Mouse (Mus musculus) cerebellum, postnatal 14 days (tissue): Measurements from ENCODE around the gene Snx7.

ENCODE experiments used
- DNase-seq, 2 experiments: peaks; one replicate each; pipeline ENCODE4 v3.0.0; 2021; ENCODE audit warnings: mixed read lengths in 2 of 2

Gene Snx7

GRCm38 (mm10) chr3:117868637-117869323, at the start of gene Snx7:
Snx7 (minus strand) TSS chr3:117868936.
- DNase-seq: peak; percentile 70 to 80

GRCm38 (mm10) chr3:117915420-117915819, 46.7 kb upstream of the Snx7 start:
- no peak for DNase-seq

GRCm38 (mm10) chr3:117893736-117894135, 25.0 kb upstream of the Snx7 start:
- no peak for DNase-seq

- DNase-seq: no peak
Observed at GRCm38 (mm10) chr3:117875450-117875849, 6.7 kb upstream of the Snx7 start.

GRCm38 (mm10) chr3:117873209-117873863, 4.6 kb upstream of the Snx7 start:
- no peak for DNase-seq

- peak in 1 of 2 experiments; percentile 7 for DNase-seq
Observed at GRCm38 (mm10) chr3:117869324-117869715, 584 bp upstream of the Snx7 start.

- peak in 1 of 2 experiments; percentile 4 for DNase-seq
Observed at GRCm38 (mm10) chr3:117868091-117868490, 645 bp downstream of the Snx7 start.

GRCm38 (mm10) chr3:117866696-117867407, 1.9 kb downstream of the Snx7 start:
- no peak for DNase-seq

GRCm38 (mm10) chr3:117865621-117866020, 3.1 kb downstream of the Snx7 start:
- no peak for DNase-seq

GRCm38 (mm10) chr3:117862951-117863350, 5.8 kb downstream of the Snx7 start:
- no peak for DNase-seq

GRCm38 (mm10) chr3:117861977-117862434, 6.7 kb downstream of the Snx7 start:
- no peak for DNase-seq

- DNase-seq: no peak
Observed at GRCm38 (mm10) chr3:117858996-117859395, 9.7 kb downstream of the Snx7 start.

GRCm38 (mm10) chr3:117853729-117854128, 15.0 kb downstream of the Snx7 start:
- no peak for DNase-seq

- DNase-seq: no peak
Observed at GRCm38 (mm10) chr3:117852054-117852361, 16.7 kb downstream of the Snx7 start.

- no peak for DNase-seq
Observed at GRCm38 (mm10) chr3:117851278-117852053, 17.3 kb downstream of the Snx7 start.

- no peak for DNase-seq
Observed at GRCm38 (mm10) chr3:117848866-117849265, 19.9 kb downstream of the Snx7 start.

GRCm38 (mm10) chr3:117842658-117843057, 26.1 kb downstream of the Snx7 start:
- no peak for DNase-seq

- peak; percentile 33 to 48 for DNase-seq
Observed at GRCm38 (mm10) chr3:117839867-117840545, 28.7 kb downstream of the Snx7 start.

GRCm38 (mm10) chr3:117838020-117838419, 30.7 kb downstream of the Snx7 start:
- DNase-seq: no peak

- DNase-seq: peak; percentile 64 to 70
Observed at GRCm38 (mm10) chr3:117826486-117827200, 42.1 kb downstream of the Snx7 start.

GRCm38 (mm10) chr3:117823218-117823617, 45.5 kb downstream of the Snx7 start:
- no peak for DNase-seq

GRCm38 (mm10) chr3:117817635-117818034, 51.1 kb downstream of the Snx7 start:
- DNase-seq: no peak
